Mouse (Mus musculus) neutrophil, adult 59 days (primary cell): ENCODE results near the gene Gnaq. TPM values are rescaled to one million over a fixed set of nuclear protein-coding genes. Genes with fewer than 3 reads are reported as not detected.

Source experiments
- total RNA-seq, 2 experiments: library from RNA; stranded (reverse); gene quantifications; 1 replicate in 1 of 2; 2 replicates in 1 of 2; pipeline ENCODE4 v1.2.4; 2023

The Gnaq gene
- total RNA-seq, result 10 to 100 TPM; 70.1 to 71.0 TPM

DNA sequence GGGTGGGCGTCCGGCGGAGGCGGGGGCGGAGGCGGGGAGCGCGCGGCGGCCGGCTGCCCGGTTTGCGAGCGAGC lies at the start of gene Gnaq:
Gene Gnaq, plus strand, starts transcription at position 41 of the 74 bp plus-strand sequence.

DNA sequence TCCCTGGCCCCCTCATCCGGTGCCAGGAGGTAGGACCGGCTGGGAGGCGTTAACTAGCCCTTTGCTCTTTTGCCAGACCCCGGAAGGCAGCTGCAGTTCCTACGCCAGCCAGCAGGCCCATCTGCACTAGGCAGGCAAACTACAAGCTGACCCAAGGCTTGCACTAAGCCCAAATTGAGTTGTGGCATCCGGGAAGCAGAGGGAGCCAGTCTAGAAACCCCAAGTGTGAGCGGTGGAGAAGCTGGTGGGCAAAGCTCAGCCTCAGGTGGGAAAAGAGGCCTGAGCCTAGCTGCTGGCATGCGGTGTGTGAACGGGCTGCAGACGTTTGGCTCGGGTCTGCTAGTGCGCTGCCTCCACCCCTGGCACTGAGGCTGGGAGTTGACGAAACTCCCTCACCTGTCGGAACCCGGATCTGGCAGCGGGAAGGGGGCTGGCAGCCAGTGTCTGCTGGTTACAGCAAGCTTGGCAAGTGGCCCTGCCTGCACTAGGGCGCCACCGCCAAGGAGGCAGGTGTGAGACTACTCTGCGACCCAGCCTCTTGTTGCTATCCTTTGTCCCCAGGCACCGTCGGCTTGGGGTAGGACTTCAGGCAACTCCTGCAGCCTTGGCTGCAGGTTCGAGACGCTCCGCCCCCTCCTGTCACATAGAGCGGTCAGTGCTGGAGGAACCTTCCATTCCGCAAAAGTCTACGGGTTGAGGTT lies 303.1 kb downstream of the Gnaq start, which contains the start of gene Gna14:
Gene Gna14, plus strand, starts transcription at position 232 of the 701 bp plus-strand sequence.

Other genes starting within 250 kb of the Gnaq start
- 10 to 100 TPM; 27.7 to 32.2 TPM for gene Psat1, start 185.5 kb upstream of the Gnaq start, total RNA-seq
- gene Cep78, start 147.8 kb upstream of the Gnaq start, total RNA-seq, result 1 to 10 TPM; 6.7 to 8.2 TPM